Comparison of ENCODE assay signal across 10 mouse cellular contexts in the genomic region with DNA sequence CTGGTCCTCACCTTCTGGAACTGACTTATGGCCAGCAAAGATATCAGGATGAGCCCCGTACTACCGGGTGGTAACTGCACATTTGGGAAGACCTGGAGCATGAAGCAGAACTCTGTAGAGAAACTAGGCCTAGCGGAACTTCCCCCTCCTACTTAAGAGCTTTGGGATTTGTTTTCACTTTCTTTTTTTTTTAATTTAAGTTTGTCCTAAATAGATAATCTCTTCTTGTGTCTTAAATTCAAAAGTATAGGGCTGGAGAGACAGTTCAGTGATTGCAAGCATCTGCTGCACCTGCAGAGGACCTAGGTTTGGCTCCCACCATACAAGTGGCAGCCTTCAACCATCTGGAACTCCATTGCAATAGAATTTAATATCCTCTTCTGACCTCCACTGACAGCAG. TPM values are rescaled to one million over a fixed set of nuclear protein-coding genes. Genes with fewer than 3 reads are reported as not detected.
DNase-seq lines count a peak whose midpoint lies in the region; ATAC-seq and TF ChIP-seq lines count a peak whose summit lies in the region.
"Had no signal": no experiment of that assay in that cellular context is flagged by ENCODE, and none has a peak within 500 bp of the region (broad histone marks: within the 10 kb centered on the region; RNA-seq: fewer than 3 reads in every experiment).

A gene (minus strand): TSS at position 101 of the 400 bp plus-strand sequence.

- H3K9ac ChIP-seq in kidney, embryonic 14.5 days (ENCODE audit: low read depth, low read length), result no peak within 1 kb of the TSS
- no peak within 1 kb of the TSS for H3K9ac ChIP-seq in heart, embryonic 12.5 days
- no peak within 1 kb of the TSS for H3K9ac ChIP-seq in intestine, postnatal 0 days (ENCODE audit: low read depth, low read length)

- no peaks in the 10 kb centered on the region for H3K36me3 ChIP-seq in kidney, embryonic 14.5 days (ENCODE audit: control insufficient read depth, insufficient read depth, low read length)
- H3K36me3 ChIP-seq in embryonic facial prominence, embryonic 10.5 days (replicated peaks), result no peaks in the 10 kb centered on the region
- H3K36me3 ChIP-seq in heart, embryonic 12.5 days, result no peaks in the 10 kb centered on the region
- H3K36me3 ChIP-seq in intestine, postnatal 0 days (ENCODE audit: control insufficient read depth, insufficient read depth), result no peaks in the 10 kb centered on the region

- ATAC-seq in kidney, embryonic 14.5 days (ENCODE audit: low FRiP score, low TSS enrichment), result no peak
- no peak for ATAC-seq in heart, embryonic 12.5 days (ENCODE audit: insufficient number of reproducible peaks, low FRiP score)
- ATAC-seq in intestine, postnatal 0 days, result no peak

- no peaks in the 10 kb centered on the region for H3K27me3 ChIP-seq in kidney, embryonic 14.5 days (ENCODE audit: control insufficient read depth, insufficient read depth, low read length)
- H3K27me3 ChIP-seq in embryonic facial prominence, embryonic 10.5 days (replicated peaks; ENCODE audit: low read depth, poor library complexity, severe bottlenecking), result no peaks in the 10 kb centered on the region
- no peaks in the 10 kb centered on the region for H3K27me3 ChIP-seq in heart, embryonic 12.5 days (replicated peaks)
- H3K27me3 ChIP-seq in intestine, postnatal 0 days (replicated peaks; ENCODE audit: control insufficient read depth, insufficient read depth, low read length), result no peaks in the 10 kb centered on the region

- 60% methylated on average over 3 of the region's 3 CpGs for WGBS in kidney, embryonic 14.5 days
- WGBS in embryonic facial prominence, embryonic 10.5 days, result 89% methylated on average over 3 of the region's 3 CpGs
- 81% methylated on average over 3 of the region's 3 CpGs for WGBS in heart, embryonic 12.5 days
- WGBS in intestine, postnatal 0 days, result 92% methylated on average over 3 of the region's 3 CpGs

- no peak within 1 kb of the TSS for H3K27ac ChIP-seq in kidney, embryonic 14.5 days (ENCODE audit: low read depth, low read length)
- H3K27ac ChIP-seq in embryonic facial prominence, embryonic 10.5 days (replicated peaks), result no peak within 1 kb of the TSS
- H3K27ac ChIP-seq in heart, embryonic 12.5 days (ENCODE audit: poor library complexity, severe bottlenecking), result peak within 1 kb of the TSS; percentile 13; the same call in 1 of the 2 replicates
- H3K27ac ChIP-seq in intestine, postnatal 0 days (ENCODE audit: low read depth, low read length), result no peak within 1 kb of the TSS

- TF ChIP-seq CTCF in intestine, postnatal 0 days (IDR thresholded peaks at IDR 0.05; ENCODE audit: low read depth), result no peak

- H3K4me3 ChIP-seq in kidney, embryonic 14.5 days (ENCODE audit: low read length), result no peak within 1 kb of the TSS
- no peak within 1 kb of the TSS for H3K4me3 ChIP-seq in embryonic facial prominence, embryonic 10.5 days
- peak within 1 kb of the TSS; percentile 21; the same call in 1 of the 2 replicates for H3K4me3 ChIP-seq in heart, embryonic 12.5 days
- H3K4me3 ChIP-seq in intestine, postnatal 0 days (ENCODE audit: low read depth, low read length), result no peak within 1 kb of the TSS
- H3K4me3 ChIP-seq: megakaryocyte, embryonic 14.5 days had no signal

- H3K4me1 ChIP-seq in kidney, embryonic 14.5 days (ENCODE audit: control insufficient read depth, insufficient read depth, low read length), result peaks cover 6% of the 10 kb centered on the region; the same call in 1 of the 2 replicates
- H3K4me1 ChIP-seq in embryonic facial prominence, embryonic 10.5 days, result 0 out of 2 replicates have a peak, but pooled peaks cover 11% of the 10 kb centered on the region
- H3K4me1 ChIP-seq in heart, embryonic 12.5 days (replicated peaks), result peaks cover 20% of the 10 kb centered on the region
- H3K4me1 ChIP-seq in intestine, postnatal 0 days (replicated peaks; ENCODE audit: control insufficient read depth, insufficient read depth, low read length), result no peaks in the 10 kb centered on the region
- H3K4me1 ChIP-seq: megakaryocyte, embryonic 14.5 days had no signal

- DNase-seq in kidney, postnatal 25 days, result no peak
- DNase-seq in embryonic facial prominence, embryonic 10.5 days (ENCODE audit: low spot score), result no peak
- no peak for DNase-seq in left cerebral cortex, adult 9 months (ENCODE audit: low spot score in 2 of 2)
- DNase-seq in spleen, postnatal 10 days (ENCODE audit: low spot score in 2 of 2), result no peak
- DNase-seq in layer of hippocampus, postnatal 25 days (ENCODE audit: extremely low spot score in 1 of 2, low spot score in 1 of 2), result no peak
- DNase-seq: layer of hippocampus, adult 9-11 months had no signal

- H3K4me2 ChIP-seq in kidney, embryonic 14.5 days (replicated peaks; ENCODE audit: low read depth, low read length), result no peak within 1 kb of the TSS; the same call in 1 of the 2 replicates
- peak within 1 kb of the TSS; percentile 62 for H3K4me2 ChIP-seq in heart, embryonic 12.5 days
- peak within 1 kb of the TSS; percentile 17; the same call in 1 of the 2 replicates for H3K4me2 ChIP-seq in intestine, postnatal 0 days (replicated peaks; ENCODE audit: low read depth)

- no peaks in the 10 kb centered on the region for H3K9me3 ChIP-seq in kidney, embryonic 14.5 days (ENCODE audit: control insufficient read depth, low read length)
- H3K9me3 ChIP-seq in embryonic facial prominence, embryonic 10.5 days, result no peaks in the 10 kb centered on the region
- H3K9me3 ChIP-seq in heart, embryonic 12.5 days (replicated peaks), result no peaks in the 10 kb centered on the region
- no peaks in the 10 kb centered on the region for H3K9me3 ChIP-seq in intestine, postnatal 0 days (ENCODE audit: control insufficient read depth)
- H3K9me3 ChIP-seq: megakaryocyte, embryonic 14.5 days had no signal

RNA-seq across cellular contexts. Expression of the gene that starts here (rescaled TPM):
- polyA plus RNA-seq in kidney, embryonic 14.5 days (2014; fragmentation: Nextera tagmentation; extraction: Ambion mirVana), result 50.8 and 89.3 TPM in 2 replicates
- 52.0 and 53.0 TPM in 2 replicates for polyA plus RNA-seq in embryonic facial prominence, embryonic 10.5 days (2016; fragmentation: Nextera tagmentation; extraction: Ambion mirVana)
- 38.7 and 43.8 TPM in 2 replicates for polyA plus RNA-seq in heart, embryonic 12.5 days (2016; fragmentation: Nextera tagmentation; extraction: Ambion mirVana)
- polyA plus RNA-seq in intestine, postnatal 0 days (2015; fragmentation: Nextera tagmentation; extraction: Ambion mirVana), result 7.7 and 9.4 TPM in 2 replicates
- total RNA-seq in layer of hippocampus, postnatal 25 days (2021), result 1 to 10 TPM; 2.8 to 3.9 TPM
